ENCODE assay signal across 19 mouse cellular contexts in genomic region chr3:27505582-27505981, GRCm38 (mm10).
"Had no signal": no experiment of that assay in that cellular context is flagged by ENCODE, and none has a peak within 500 bp of the region (broad histone marks: within the 10 kb centered on the region; RNA-seq: fewer than 3 reads in every experiment).

No protein-coding gene starts in this region.

- ATAC-seq: intestine, postnatal 0 days; liver, postnatal 0 days; midbrain, embryonic 16.5 days had no signal

- H3K9me3 ChIP-seq: limb, embryonic 12.5 days; liver, embryonic 13.5 days; lung, embryonic 15.5 days; megakaryocyte, embryonic 14.5 days; neural tube, embryonic 15.5 days had no signal

- DNase-seq: kidney, adult 8-10 months; kidney, postnatal 25 days; liver; liver, embryonic 13.5 days; liver, postnatal 0 days; lung, postnatal 14 days; right cerebral cortex, adult 18-20 months; thymus, adult 2 months; thymus, postnatal 25 days had no signal

- H3K9ac ChIP-seq: limb, embryonic 12.5 days; liver, embryonic 13.5 days; liver, postnatal 0 days; lung, embryonic 15.5 days; neural tube, embryonic 15.5 days had no signal

- H3K27me3 ChIP-seq: limb, embryonic 12.5 days; liver, embryonic 13.5 days; lung, embryonic 15.5 days; megakaryocyte, embryonic 14.5 days; neural tube, embryonic 15.5 days had no signal

- H3K4me1 ChIP-seq: limb, embryonic 12.5 days; liver, embryonic 13.5 days; lung, embryonic 15.5 days; megakaryocyte, embryonic 14.5 days; neural tube, embryonic 15.5 days had no signal

- H3K4me2 ChIP-seq: limb, embryonic 12.5 days; liver, embryonic 13.5 days; lung, embryonic 15.5 days; midbrain, embryonic 11.5 days; neural tube, embryonic 15.5 days had no signal

- H3K36me3 ChIP-seq: neural tube, embryonic 15.5 days had no signal

- H3K27ac ChIP-seq: left cerebral cortex, adult 2 months; limb, embryonic 12.5 days; liver, embryonic 13.5 days; lung, embryonic 15.5 days; macrophage; neural tube, embryonic 15.5 days; stomach, postnatal 0 days had no signal

- H3K4me3 ChIP-seq: left cerebral cortex, adult 2 months; limb, embryonic 12.5 days; liver, embryonic 13.5 days; lung, embryonic 15.5 days; megakaryocyte, embryonic 14.5 days; neural tube, embryonic 15.5 days had no signal
